Mouse (Mus musculus): ENCODE measurements around the gene Cd99l2. TPM values are rescaled to one million over a fixed set of nuclear protein-coding genes. Genes with fewer than 3 reads are reported as not detected.

The Cd99l2 gene
- total RNA-seq, 2 experiments from 2014 or later = 62.7 to 69.8 TPM

Small RNA genes within 50 kb of the gene (microRNA-seq; reads per million reads assigned to microRNA genes)
- gene Gm23945 = 0 reads per million in 2 experiments

Other genes starting within 250 kb of the Cd99l2 start
- 10 to 100 TPM; 25.4 to 25.8 TPM for gene Mtmr1, start 128.1 kb downstream of the Cd99l2 start, total RNA-seq (2021)
- 10 to 100 TPM; 59.8 to 74.9 TPM for gene Hmgb3, start 63.1 kb upstream of the Cd99l2 start, total RNA-seq (2021)
- gene Gpr50, start 170.8 kb upstream of the Cd99l2 start, total RNA-seq (2021) = not detected

Data from heart, adult 18-20 months (tissue).